Mouse (Mus musculus) small intestine, adult 2 months (tissue): ENCODE measurements around the gene Rgs8.

ENCODE experiments used
- CTCF ChIP-seq: fragments of 200-500 bp; IDR thresholded peaks from 2 replicates; pipeline ENCODE4 v1.5.1; 2012; ENCODE audit warnings: low read depth, mild to moderate bottlenecking, control low read depth, inconsistent platforms, low read length, moderate library complexity, mixed read lengths; ENCODE audit not compliant: insufficient replicate concordance, insufficient read length; ENCODE audit errors: extremely low read depth
- POLR2A ChIP-seq: fragments of 200-500 bp; IDR thresholded peaks from 2 replicates; pipeline ENCODE4 v1.6.1; 2012; ENCODE audit warnings: low read depth, mild to moderate bottlenecking, control low read depth, inconsistent platforms, low read length, moderate library complexity

- no peak for TF ChIP-seq CTCF
- no peak for TF ChIP-seq POLR2A
These were observed 43.7 kb downstream of the Rgs8 start for GRCm38 (mm10) chr1:153696541-153696940.
